Mouse (Mus musculus): ENCODE data around the gene Strip2. TPM values are rescaled to one million over a fixed set of nuclear protein-coding genes. Genes with fewer than 3 reads are reported as not detected.

The Strip2 gene
- total and polyA plus RNA-seq, 3 experiments = 0.12 to 0.39 TPM; not detected in 1

DNA sequence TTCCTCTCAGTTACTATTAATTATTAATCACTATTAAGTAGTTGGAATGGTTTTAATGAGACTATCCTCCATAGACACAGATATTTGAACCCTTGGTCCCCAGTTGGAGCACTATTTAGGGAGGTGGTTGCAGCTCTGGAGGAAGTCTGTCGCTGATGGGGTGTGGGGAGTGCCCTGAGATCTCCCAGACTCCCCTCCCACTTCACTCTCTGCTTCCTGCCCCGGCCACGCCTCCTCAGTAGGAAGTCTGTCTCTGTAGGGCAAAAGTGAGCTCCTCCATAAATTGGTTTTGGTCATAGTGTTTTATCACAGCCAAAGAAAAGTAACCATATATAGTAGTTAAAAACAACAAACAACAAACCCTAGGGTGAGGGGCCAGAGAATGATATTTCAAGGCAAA is 70.4 kb downstream of the Strip2 start:
- Histone ChIP-seq H3K27ac (ENCODE audit: control insufficient read depth, low read depth, low read length) (no peak overlapping the region), H3K4me3 (ENCODE audit: control insufficient read depth in 1 of 2, insufficient read depth in 1 of 2, low read depth in 2 of 2, low read length in 2 of 2) (no peak overlapping the region), H3K79me2 (ENCODE audit: control insufficient read depth, insufficient read depth, low read length, poor library complexity) (no peaks in the 10 kb centered on the region), H3K9me3 (replicated peaks; ENCODE audit: insufficient read depth, low read length) (no peaks in the 10 kb centered on the region), H3K4me1 (ENCODE audit: control insufficient read depth in 1 of 2, insufficient read depth in 2 of 2, low read length in 2 of 2) (peaks cover 0 to 8% of the 10 kb centered on the region in 2 experiments; a peak in 2 of 4 replicates), H3K36me3 (ENCODE audit: control insufficient read depth in 1 of 2, insufficient read depth in 2 of 2, low read length in 2 of 2) (peaks cover 0 to 6% of the 10 kb centered on the region in 2 experiments; a peak in 2 of 4 replicates), H3K9ac (ENCODE audit: control insufficient read depth, low read depth, low read length, poor library complexity, severe bottlenecking) (no peak overlapping the region), H3K27me3 (ENCODE audit: control insufficient read depth in 1 of 2, insufficient read depth in 2 of 2, low read length in 2 of 2) (peaks cover 0 to 1% of the 10 kb centered on the region in 2 experiments; a peak in 1 of 4 replicates)
- DNase-seq (ENCODE audit: low read depth, low spot score) = peak; percentile 62
- TF ChIP-seq ELF1 (IDR thresholded peaks at IDR 0.05; ENCODE audit: low read depth, low read length) = 0 out of 2 replicates have a peak, but pooled peaks have one; percentile 8
- TF ChIP-seq TBP (IDR thresholded peaks at IDR 0.05; ENCODE audit: low read depth, low read length) = no peak

DNA sequence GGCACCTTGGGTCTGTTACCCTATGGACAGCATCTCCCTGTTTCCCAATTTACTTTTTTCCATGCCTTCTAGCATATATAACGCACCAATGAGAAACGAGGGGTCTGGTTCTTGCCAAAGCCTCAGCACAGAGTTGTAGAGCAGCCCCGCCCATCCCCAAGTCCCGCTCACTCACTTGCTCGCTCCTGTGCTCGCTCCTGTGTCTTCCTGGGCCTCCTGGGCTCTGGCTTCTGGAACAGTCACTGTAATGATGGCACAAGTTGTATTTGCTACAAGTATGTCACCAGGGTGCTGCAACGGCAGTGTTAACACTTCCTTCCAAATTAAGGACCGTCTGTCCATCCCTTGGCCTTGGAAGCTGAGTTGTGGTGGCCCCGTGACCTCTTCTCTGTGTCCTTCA is 81.3 kb downstream of the Strip2 start:
- no peak for DNase-seq (ENCODE audit: low read depth, low spot score)
- TF ChIP-seq ZKSCAN1 (IDR thresholded peaks at IDR 0.05; ENCODE audit: low read depth, low read length) = no peak
- no peak for TF ChIP-seq ZMIZ1 (IDR thresholded peaks at IDR 0.05; ENCODE audit: low read depth, low read length)
- H3K4me3 ChIP-seq (ENCODE audit: control insufficient read depth in 1 of 2, insufficient read depth in 1 of 2, low read depth in 2 of 2, low read length in 2 of 2) = no peak overlapping the region

DNA sequence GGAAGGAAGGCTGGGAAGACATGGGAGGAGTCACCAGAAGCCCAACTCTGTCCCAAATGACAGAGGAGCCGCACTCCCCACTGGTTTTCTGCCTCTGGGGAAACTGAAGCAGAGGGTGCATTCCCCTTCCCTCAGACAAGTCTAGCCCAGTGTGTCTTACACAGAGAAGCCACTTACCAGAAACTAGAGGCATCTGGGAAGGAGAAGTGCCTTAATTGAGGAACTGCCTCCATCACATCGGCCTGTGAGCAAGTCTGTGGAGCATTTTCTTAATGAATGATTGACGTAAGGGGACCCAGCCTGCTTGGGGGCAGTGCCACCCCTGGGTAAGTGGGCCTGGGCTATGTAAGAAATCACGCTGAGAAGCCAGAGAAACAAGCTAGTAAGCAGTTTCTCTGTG is 82.0 kb downstream of the Strip2 start:
- H3K4me1 ChIP-seq (ENCODE audit: control insufficient read depth in 1 of 2, insufficient read depth in 2 of 2, low read length in 2 of 2) = no peaks in the 10 kb centered on the region; a peak in 1 of 4 replicates
- no peak overlapping the region for H3K9ac ChIP-seq (ENCODE audit: control insufficient read depth, low read depth, low read length, poor library complexity, severe bottlenecking)
- no peak for TF ChIP-seq ZMIZ1 (IDR thresholded peaks at IDR 0.05; ENCODE audit: low read depth, low read length)
- TF ChIP-seq SMC3 (IDR thresholded peaks at IDR 0.05; ENCODE audit: low read depth, low read length) = no peak
- no peak for TF ChIP-seq KAT2A (conservative IDR thresholded peaks at IDR 0.05; ENCODE audit: low read depth, low read length)
- no peak for TF ChIP-seq HCFC1 (IDR thresholded peaks at IDR 0.05; ENCODE audit: low read depth, low read length)
- no peak for TF ChIP-seq MYB (IDR thresholded peaks at IDR 0.05; ENCODE audit: low read depth, low read length)
- no peak for TF ChIP-seq GATA1 (IDR thresholded peaks at IDR 0.05; ENCODE audit: low read depth, low read length)
- no peak for TF ChIP-seq TBP (IDR thresholded peaks at IDR 0.05; ENCODE audit: low read depth, low read length)
- no peak for TF ChIP-seq E2F4 (IDR thresholded peaks at IDR 0.05; ENCODE audit: borderline replicate concordance, low read depth, low read length)
- peak; percentile 28 for DNase-seq (ENCODE audit: low read depth, low spot score)
- no peaks in the 10 kb centered on the region for H3K9me3 ChIP-seq (replicated peaks; ENCODE audit: insufficient read depth, low read length)
- H3K27me3 ChIP-seq (ENCODE audit: control insufficient read depth in 1 of 2, insufficient read depth in 2 of 2, low read length in 2 of 2) = peaks cover 0 to under 1% of the 10 kb centered on the region in 2 experiments; a peak in 2 of 4 replicates
- no peak overlapping the region for H3K4me3 ChIP-seq (ENCODE audit: control insufficient read depth in 1 of 2, insufficient read depth in 1 of 2, low read depth in 2 of 2, low read length in 2 of 2)
- no peaks in the 10 kb centered on the region for H3K79me2 ChIP-seq (ENCODE audit: control insufficient read depth, insufficient read depth, low read length, poor library complexity)
- no peak overlapping the region for H3K27ac ChIP-seq (ENCODE audit: control insufficient read depth, low read depth, low read length)
- no peaks in the 10 kb centered on the region; a peak in 1 of 4 replicates for H3K36me3 ChIP-seq (ENCODE audit: control insufficient read depth in 1 of 2, insufficient read depth in 2 of 2, low read length in 2 of 2)

More for the DNA sequence above, 81.3 kb downstream of the Strip2 start:
- Histone ChIP-seq H3K27ac (ENCODE audit: control insufficient read depth, low read depth, low read length) (no peak overlapping the region), H3K36me3 (ENCODE audit: control insufficient read depth in 1 of 2, insufficient read depth in 2 of 2, low read length in 2 of 2) (no peaks in the 10 kb centered on the region; a peak in 1 of 4 replicates), H3K9me3 (replicated peaks; ENCODE audit: insufficient read depth, low read length) (no peaks in the 10 kb centered on the region), H3K27me3 (ENCODE audit: control insufficient read depth in 1 of 2, insufficient read depth in 2 of 2, low read length in 2 of 2) (peaks cover 0 to 1% of the 10 kb centered on the region in 2 experiments; a peak in 2 of 4 replicates), H3K4me1 (ENCODE audit: control insufficient read depth in 1 of 2, insufficient read depth in 2 of 2, low read length in 2 of 2) (no peaks in the 10 kb centered on the region; a peak in 1 of 4 replicates), H3K79me2 (ENCODE audit: control insufficient read depth, insufficient read depth, low read length, poor library complexity) (no peaks in the 10 kb centered on the region), H3K9ac (ENCODE audit: control insufficient read depth, low read depth, low read length, poor library complexity, severe bottlenecking) (no peak overlapping the region)
